Comparison of ENCODE assay signal across 21 mouse cellular contexts in genomic region chr11:20325073-20325694, GRCm38 (mm10). TPM values are rescaled to one million over a fixed set of nuclear protein-coding genes. Genes with fewer than 3 reads are reported as not detected.
A peak's percentile ranks its signal among the peaks of the same experiment; 100 is the strongest.
DNase-seq lines count a peak whose midpoint lies in the region; ATAC-seq and TF ChIP-seq lines count a peak whose summit lies in the region.
"Had no signal": no experiment of that assay in that cellular context is flagged by ENCODE, and none has a peak within 500 bp of the region (broad histone marks: within the 10 kb centered on the region; RNA-seq: fewer than 3 reads in every experiment).

No protein-coding gene starts in this region.

- H3K4me3 ChIP-seq in CH12.LX (replicated peaks in 1 of 3; ENCODE audit: low read depth in 2 of 3, low read length in 2 of 3, poor library complexity in 1 of 3): no peak overlapping the region
- H3K4me3 ChIP-seq in liver, embryonic 14.5 days (ENCODE audit: insufficient read depth in 1 of 2, low read depth in 2 of 2, low read length in 2 of 2): no peak overlapping the region
- H3K4me3 ChIP-seq: forebrain, embryonic 15.5 days; heart, embryonic 15.5 days; kidney, embryonic 15.5 days; midbrain, embryonic 12.5 days; neural tube, embryonic 12.5 days had no signal

- in situ Hi-C loops in CH12.LX (cut with MboI; ENCODE audit: low pct_ligation_motif_present, low pct_unique_long_range_greater_than_20kb, low sequenced_read_pairs): no loop called here

- no peak for DNase-seq in frontal cortex, adult 2 months (ENCODE audit: extremely low spot score in 1 of 2, low spot score in 1 of 2)
- no peak for DNase-seq in CH12.LX (ENCODE audit: extremely low read depth)
- DNase-seq in c-Kit-positive CD71-positive TER-119-positive erythroid progenitor cells, embryonic 14.5 days (ENCODE audit: low spot score): peak; percentile 42
- peak in 2 of 3 experiments; percentile 36 to 50 for DNase-seq in liver, embryonic 14.5 days (ENCODE audit: low read depth in 3 of 3, low spot score in 3 of 3)
- DNase-seq in spleen, postnatal 4 days (ENCODE audit: low spot score in 2 of 2): no peak
- DNase-seq in yolk sac, embryonic 10.5 days (ENCODE audit: low spot score): no peak
- no peak for DNase-seq in urinary bladder, postnatal 36 days (ENCODE audit: low spot score in 2 of 2)
- DNase-seq: adrenal gland, postnatal 25 days; cerebellum, adult 8-10 months; kidney, postnatal 4 days; lung, adult 2 months; thymus, postnatal 4 days had no signal

- H3K79me2 ChIP-seq in CH12.LX (replicated peaks; ENCODE audit: control insufficient read depth, extremely low read depth, insufficient read depth, poor library complexity, severe bottlenecking): peaks cover 47% of the 10 kb centered on the region

- H3K4me1 ChIP-seq in CH12.LX (ENCODE audit: control insufficient read depth in 1 of 2, insufficient read depth in 2 of 2): peaks cover 20 to 78% of the 10 kb centered on the region in 2 experiments
- H3K4me1 ChIP-seq in liver, embryonic 14.5 days (replicated peaks; ENCODE audit: control insufficient read depth in 2 of 2, insufficient read depth in 2 of 2, low read length in 1 of 2): peaks cover 19 to 25% of the 10 kb centered on the region in 2 experiments

- no peaks in the 10 kb centered on the region for H3K27me3 ChIP-seq in CH12.LX (replicated peaks)
- H3K27me3 ChIP-seq in liver, embryonic 14.5 days (ENCODE audit: control insufficient read depth, insufficient read depth, low read length): no peaks in the 10 kb centered on the region
- H3K27me3 ChIP-seq: forebrain, embryonic 15.5 days; kidney, embryonic 15.5 days; midbrain, embryonic 12.5 days; neural tube, embryonic 12.5 days; Patski had no signal

- TF ChIP-seq POLR2A in CH12.LX (IDR thresholded peaks at IDR 0.05; ENCODE audit: low read depth, low read length): no peak

- H3K4me2 ChIP-seq in CH12.LX (ENCODE audit: insufficient read depth, low read depth, poor library complexity, severe bottlenecking): no peak overlapping the region
- H3K4me2 ChIP-seq in liver, embryonic 14.5 days (ENCODE audit: low read depth): peak overlapping the region; percentile 18
- H3K4me2 ChIP-seq: forebrain, embryonic 15.5 days; heart, embryonic 15.5 days; kidney, embryonic 15.5 days; midbrain, embryonic 12.5 days; neural tube, embryonic 12.5 days had no signal

- TF ChIP-seq EP300 in CH12.LX (IDR thresholded peaks at IDR 0.05; ENCODE audit: low read length): no peak
- TF ChIP-seq EP300 in liver, embryonic 14.5 days (IDR thresholded peaks at IDR 0.05; ENCODE audit: low read depth): no peak; the same call in 1 of the 2 replicates

- peak; percentile 51 for ATAC-seq in frontal cortex, adult (ENCODE audit: low TSS enrichment)
- ATAC-seq in liver, embryonic 14.5 days (ENCODE audit: insufficient read depth): peak; percentile 63; the same call in 1 of the 2 replicates
- ATAC-seq: forebrain, embryonic 15.5 days; hindbrain, embryonic 16.5 days; intestine, postnatal 0 days; Patski had no signal

- H3K36me3 ChIP-seq in CH12.LX (replicated peaks in 1 of 2; ENCODE audit: control insufficient read depth in 1 of 2, insufficient read depth in 1 of 2, low read length in 1 of 2): peaks cover 16 to 73% of the 10 kb centered on the region in 2 experiments
- no peaks in the 10 kb centered on the region for H3K36me3 ChIP-seq in liver, embryonic 14.5 days (replicated peaks; ENCODE audit: control insufficient read depth, insufficient read depth, low read depth)
- H3K36me3 ChIP-seq: forebrain, embryonic 15.5 days; heart, embryonic 15.5 days; kidney, embryonic 15.5 days; midbrain, embryonic 12.5 days; neural tube, embryonic 12.5 days had no signal

- TF ChIP-seq CTCF in CH12.LX (conservative IDR thresholded peaks at IDR 0.05 in 1 of 2, IDR thresholded peaks at IDR 0.05 in 1 of 2; ENCODE audit: low read depth in 2 of 2, low read length in 2 of 2): no peak
- TF ChIP-seq CTCF in liver, embryonic 14.5 days (IDR thresholded peaks at IDR 0.05; ENCODE audit: low read depth): no peak

- dilution Hi-C loops in CH12.LX (cut with MboI; ENCODE audit: extremely low pct_ligation_motif_present, extremely low pct_unique_long_range_greater_than_20kb, low sequenced_read_pairs): no loop called here

- H3K27ac ChIP-seq in CH12.LX (ENCODE audit: insufficient read depth, low read depth): no peak overlapping the region
- peak overlapping the region; percentile 13; the same call in 1 of the 2 replicates for H3K27ac ChIP-seq in liver, embryonic 14.5 days
- H3K27ac ChIP-seq: forebrain, embryonic 15.5 days; heart, embryonic 15.5 days; kidney, embryonic 15.5 days; midbrain, embryonic 12.5 days; neural tube, embryonic 12.5 days had no signal

- TF ChIP-seq RAD21 in CH12.LX (IDR thresholded peaks at IDR 0.05; ENCODE audit: low read depth, low read length): no peak

- no peak overlapping the region for H3K9ac ChIP-seq in CH12.LX (ENCODE audit: insufficient read depth, low read depth)
- H3K9ac ChIP-seq in liver, embryonic 14.5 days (replicated peaks): no peak overlapping the region
- H3K9ac ChIP-seq: forebrain, embryonic 15.5 days; heart, embryonic 15.5 days; kidney, embryonic 15.5 days; midbrain, embryonic 12.5 days; neural tube, embryonic 12.5 days had no signal

- WGBS in liver, embryonic 14.5 days (ENCODE audit: insufficient replicate concordance): 35% methylated on average over 9 of the region's 9 CpGs

- H3K9me3 ChIP-seq in CH12.LX (replicated peaks; ENCODE audit: low read length): no peaks in the 10 kb centered on the region
- H3K9me3 ChIP-seq in liver, embryonic 14.5 days (ENCODE audit: control insufficient read depth, low read length): no peaks in the 10 kb centered on the region
- H3K9me3 ChIP-seq: forebrain, embryonic 15.5 days; heart, embryonic 15.5 days; kidney, embryonic 15.5 days; midbrain, embryonic 12.5 days; neural tube, embryonic 12.5 days had no signal

TF ChIP-seq in CH12.LX, 34 proteins besides CTCF, POLR2A, EP300 and RAD21:
- TF ChIP-seq MAFK (IDR thresholded peaks at IDR 0.05; ENCODE audit: insufficient replicate concordance, low read length) (peak; percentile 28; the same call in 1 of the 2 replicates), ZNF384 (IDR thresholded peaks at IDR 0.05; ENCODE audit: low read depth, low read length) (peak; percentile 11; the same call in 1 of the 2 replicates), JUN (IDR thresholded peaks at IDR 0.05; ENCODE audit: insufficient read depth, low read depth, low read length) (no peak)

RNA-seq across cellular contexts. Expression of gene Slc1a4, which starts 7.3 kb away (rescaled TPM):
- 24.3 and 30.8 TPM in 2 replicates for polyA plus RNA-seq in frontal cortex, adult 2 months (2012; rRNA removed)
- total RNA-seq in CH12.LX (2012; rRNA removed) (27.9 and 52.7 TPM in 2 replicates), CH12.LX (2014; rRNA removed) (31.7 and 37.8 TPM in 2 replicates)
- 27.4 and 29.3 TPM in 2 replicates for polyA plus RNA-seq in CH12.LX (2012; ENCODE audit: insufficient read length, low read depth)
- 3.5 and 4.3 TPM in 2 replicates for polyA plus RNA-seq in liver, embryonic 14.5 days (2012; rRNA removed)
- 6.5 and 7.9 TPM in 2 replicates for polyA plus RNA-seq in liver, embryonic 14.5 days (2014; fragmentation: Nextera tagmentation; extraction: Ambion mirVana)

Comparison
In these comparisons a context has a peak if more than half of its experiments do, and no peak if none do; other contexts are left out.
1. DNase-seq: peak in c-Kit-positive CD71-positive TER-119-positive erythroid progenitor cells, embryonic 14.5 days (single experiment) and liver, embryonic 14.5 days (2 of 3); none in frontal cortex, adult 2 months (0 of 2), CH12.LX (single experiment), spleen, postnatal 4 days (0 of 2), yolk sac, embryonic 10.5 days (single experiment) and urinary bladder, postnatal 36 days (0 of 2).